Mouse (Mus musculus) heart, embryonic 10.5 days (tissue): ENCODE measurements around the gene Arfip2. TPM values are rescaled to one million over a fixed set of nuclear protein-coding genes. Genes with fewer than 3 reads are reported as not detected.

ENCODE experiments used
- DNase-seq: peaks from one replicate; pipeline ENCODE4 v3.0.0-alpha.2; 2017; ENCODE audit warnings: low spot score
- H3K27ac ChIP-seq: fragments of 300-500 bp; sonication (generic); 2 replicates; pipeline ENCODE4 v1.5.1; 2016; ENCODE audit warnings: mild to moderate bottlenecking
- H3K27me3 ChIP-seq: fragments of 300-500 bp; sonication (generic); 2 replicates; pipeline ENCODE4 v1.6.1; 2016; ENCODE audit warnings: mild to moderate bottlenecking; ENCODE audit not compliant: poor library complexity, insufficient read depth, severe bottlenecking
- H3K36me3 ChIP-seq: fragments of 300-500 bp; sonication (generic); 2 replicates; pipeline ENCODE4 v1.6.1; 2016; ENCODE audit warnings: mild to moderate bottlenecking, moderate library complexity
- H3K4me1 ChIP-seq: fragments of 300-500 bp; sonication (generic); 2 replicates; pipeline ENCODE4 v1.6.1; 2016; ENCODE audit warnings: mild to moderate bottlenecking
- H3K4me3 ChIP-seq: fragments of 300-500 bp; sonication (generic); 2 replicates; pipeline ENCODE4 v1.5.1; 2016; ENCODE audit warnings: mild to moderate bottlenecking, moderate library complexity
- H3K9me3 ChIP-seq: fragments of 300-500 bp; sonication (generic); 2 replicates; pipeline ENCODE4 v1.6.1; 2016; ENCODE audit warnings: mild to moderate bottlenecking, moderate library complexity
- whole genome bisulfite sequencing: fragments of 180-500 bp; shearing (Covaris S2); methylation state at CpG from one replicate; pipeline ENCODE4 v1.1.7; 2016; 5-methylcytosine and 5-hydroxymethylcytosine counted together
- polyA plus RNA-seq: library from polyadenylated mRNA; unstranded; fragments of >200 nt; fragmentation: Nextera tagmentation; extraction: Ambion mirVana; gene quantifications from 2 replicates; pipeline ENCODE4 v1.2.1, GENCODE M21; 2016

Arfip2 gene
- polyA plus RNA-seq = 45.0 and 56.2 TPM in 2 replicates

DNA sequence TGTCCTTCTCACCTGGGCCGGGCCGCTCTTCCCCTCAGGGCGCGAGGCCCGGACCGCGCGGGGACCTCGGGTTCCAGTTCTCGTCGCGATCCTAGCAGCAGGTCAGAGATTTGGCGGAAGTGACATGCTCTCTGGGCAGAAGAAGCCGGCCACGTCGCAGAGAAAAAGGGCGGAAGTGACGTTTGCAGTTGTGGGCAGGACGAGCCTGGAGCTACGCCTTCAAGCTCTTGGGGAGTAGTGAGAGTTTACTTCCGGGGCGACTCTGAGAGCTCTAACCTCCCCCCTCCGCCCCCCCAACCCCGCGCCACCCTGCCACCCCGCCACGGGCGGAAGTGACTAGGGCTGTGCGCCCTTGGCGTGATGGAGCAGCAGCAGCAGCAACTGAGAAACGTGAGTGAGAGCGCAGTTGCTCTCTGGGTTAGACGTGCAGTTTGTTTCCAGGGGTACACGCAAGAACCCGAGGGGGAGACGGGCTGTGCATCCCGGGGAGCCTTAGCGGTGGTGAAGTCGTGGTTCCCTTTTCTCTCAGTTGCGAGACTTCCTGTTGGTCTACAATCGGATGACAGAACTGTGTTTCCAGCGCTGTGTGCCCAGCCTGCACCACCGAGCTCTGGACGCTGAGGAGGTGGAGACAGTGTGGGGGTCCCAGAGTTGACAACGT lies at the start of gene Arfip2, which contains the start of gene Gm45799:
TSS of gene Arfip2 (minus strand) at position 184 of the 661 bp plus-strand sequence.
TSS of gene Gm45799 (plus strand) at position 320 of the 661 bp plus-strand sequence.
- H3K27me3 ChIP-seq = no peaks in the 10 kb centered on the region; the same call in 1 of the 2 replicates
- peaks cover 28% of the 10 kb centered on the region for H3K4me1 ChIP-seq
- H3K36me3 ChIP-seq = peaks cover 45% of the 10 kb centered on the region
- DNase-seq = peak; percentile 99
- WGBS = under 1% methylated on average over 45 of the region's 45 CpGs
- H3K4me3 ChIP-seq = peak within 1 kb of the TSS; percentile 74
- H3K9me3 ChIP-seq = no peaks in the 10 kb centered on the region
- H3K27ac ChIP-seq = peak within 1 kb of the TSS; percentile 87

DNA sequence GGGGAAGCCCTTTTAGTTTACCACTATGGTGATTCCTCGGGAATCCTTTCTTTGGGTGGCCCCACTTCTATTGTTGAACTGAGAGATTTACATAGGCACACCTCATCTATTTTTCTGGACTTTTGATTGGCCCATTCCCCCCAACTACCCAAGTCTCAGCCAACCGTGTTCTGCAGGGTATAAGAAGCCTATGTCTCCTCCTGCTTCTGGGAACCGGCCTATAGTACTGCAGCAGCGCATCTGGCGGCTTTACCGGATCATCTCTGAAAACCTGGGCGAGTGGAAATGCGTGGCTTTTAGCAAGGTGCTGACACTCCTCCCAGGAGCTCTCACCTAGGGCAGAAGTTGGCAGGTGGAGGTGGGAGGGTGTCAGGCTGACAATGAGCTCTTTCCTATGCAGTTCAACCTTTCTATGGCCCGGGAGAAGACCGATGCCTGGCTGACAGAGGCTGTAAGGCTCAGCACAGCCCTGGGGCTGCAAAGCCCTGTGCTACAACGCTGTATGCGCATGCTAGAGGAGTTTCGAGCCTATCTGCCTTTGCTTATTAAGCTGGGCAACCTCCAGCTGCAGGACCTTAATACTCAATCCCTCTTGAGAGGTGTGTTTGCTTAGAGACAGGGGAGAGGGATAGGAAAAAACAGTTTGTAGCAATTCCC lies 45.5 kb upstream of the Arfip2 start:
- Histone ChIP-seq H3K4me1 (no peaks in the 10 kb centered on the region), H3K27ac (no peak overlapping the region), H3K4me3 (peak overlapping the region; percentile 31; the same call in 1 of the 2 replicates), H3K27me3 (no peaks in the 10 kb centered on the region), H3K9me3 (no peaks in the 10 kb centered on the region), H3K36me3 (no peaks in the 10 kb centered on the region)
- 16% methylated on average over 13 of the region's 13 CpGs for WGBS
- no peak for DNase-seq

DNA sequence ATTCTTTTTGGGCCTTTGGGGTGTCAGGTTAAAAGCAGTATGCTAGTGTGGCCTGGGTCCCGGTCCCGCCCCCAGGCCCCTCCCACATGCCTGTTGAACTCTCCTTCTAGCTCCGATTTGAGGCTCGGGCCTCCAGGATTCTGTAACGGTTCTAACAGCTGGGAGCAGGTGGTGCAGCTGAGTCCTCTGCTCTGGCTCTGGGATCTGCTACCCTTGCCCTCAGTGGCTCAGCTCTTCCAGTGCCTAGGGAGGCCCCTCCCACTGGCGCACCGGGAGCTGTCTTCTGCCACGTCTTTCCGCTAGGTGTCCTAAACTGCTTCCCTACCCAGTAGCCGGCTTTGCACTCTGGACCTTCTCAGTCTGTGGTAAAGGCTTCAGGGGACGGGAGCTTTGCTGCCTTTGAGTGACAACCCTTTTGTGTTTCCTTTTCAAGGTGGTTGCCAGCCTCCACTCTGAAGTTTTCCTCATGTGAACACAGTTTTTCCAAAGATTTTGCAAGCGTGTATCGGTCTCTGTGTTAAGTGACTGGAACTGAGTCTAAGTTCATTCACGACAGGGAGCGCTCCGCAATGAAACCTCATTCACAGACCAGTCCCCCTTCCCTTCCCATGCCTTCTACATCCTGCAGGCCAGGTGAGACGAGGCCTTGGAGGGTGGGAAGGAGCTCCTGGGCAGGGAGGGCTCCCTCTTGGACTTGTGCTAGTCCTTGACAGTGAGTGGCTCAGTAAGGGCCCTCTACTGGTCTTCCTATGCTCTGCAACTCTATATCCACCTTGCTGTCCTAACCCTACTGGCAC lies 10.6 kb upstream of the Arfip2 start, which contains the start of gene Dnhd1:
TSS of gene Dnhd1 (plus strand) at position 189 of the 797 bp plus-strand sequence.
- H3K36me3 ChIP-seq = 0 out of 2 replicates have a peak, but pooled peaks cover 5% of the 10 kb centered on the region
- DNase-seq = peak; percentile 94
- peak within 1 kb of the TSS; percentile 77 for H3K27ac ChIP-seq
- H3K4me1 ChIP-seq = peaks cover 9% of the 10 kb centered on the region
- no peaks in the 10 kb centered on the region for H3K27me3 ChIP-seq
- peak within 1 kb of the TSS; percentile 57 for H3K4me3 ChIP-seq
- no peaks in the 10 kb centered on the region for H3K9me3 ChIP-seq
- WGBS = 3% methylated on average over 17 of the region's 17 CpGs

DNA sequence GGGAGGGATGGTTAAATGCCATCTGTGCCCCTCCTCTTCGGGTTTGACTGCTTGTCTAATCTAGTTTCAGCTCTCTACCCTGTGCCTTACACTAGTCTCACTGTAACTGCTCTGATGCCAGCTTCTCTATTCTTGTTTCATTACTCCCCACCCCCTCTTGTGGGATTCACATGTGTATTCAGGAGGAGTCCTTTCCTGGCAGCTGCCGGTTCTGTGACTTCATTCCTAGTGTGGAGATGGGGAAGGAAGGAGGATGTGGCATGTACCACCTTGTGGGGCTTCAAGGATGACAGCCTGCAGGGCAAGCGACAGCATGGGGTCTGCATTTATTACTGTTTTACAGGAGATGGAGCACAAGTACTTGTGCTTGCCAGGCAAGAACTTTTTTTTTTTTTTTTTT lies 1.7 kb upstream of the Arfip2 start:
- 56% methylated on average over 3 of the region's 3 CpGs for WGBS
- peaks cover 30% of the 10 kb centered on the region for H3K36me3 ChIP-seq
- H3K4me1 ChIP-seq = peaks cover 28% of the 10 kb centered on the region
- no peak for DNase-seq
- H3K9me3 ChIP-seq = no peaks in the 10 kb centered on the region
- 0 out of 2 replicates have a peak overlapping the region, but pooled peaks have one; percentile 74 for H3K4me3 ChIP-seq
- no peak overlapping the region for H3K27ac ChIP-seq
- H3K27me3 ChIP-seq = no peaks in the 10 kb centered on the region

DNA sequence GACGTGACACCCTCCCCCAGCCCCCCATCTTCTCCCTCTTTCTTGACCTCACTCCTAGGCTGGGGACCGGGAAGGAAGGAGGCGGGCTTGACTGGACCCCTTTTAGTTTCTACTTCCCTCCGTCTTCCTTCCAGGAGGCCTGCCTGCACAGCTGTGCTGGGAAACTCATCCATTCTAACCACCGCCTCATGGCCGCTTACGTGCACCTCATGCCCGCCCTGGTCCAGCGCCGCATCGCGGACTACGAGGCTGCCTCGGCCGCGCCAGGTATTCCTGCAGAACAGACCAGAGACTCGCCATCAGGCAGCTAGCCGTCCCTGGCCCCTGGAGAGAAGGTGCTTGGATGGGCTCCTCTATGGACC lies 659 bp upstream of the Arfip2 start:
- peaks cover 40% of the 10 kb centered on the region for H3K36me3 ChIP-seq
- peak overlapping the region; percentile 74 for H3K4me3 ChIP-seq
- peaks cover 28% of the 10 kb centered on the region for H3K4me1 ChIP-seq
- H3K27me3 ChIP-seq = no peaks in the 10 kb centered on the region
- H3K9me3 ChIP-seq = no peaks in the 10 kb centered on the region
- H3K27ac ChIP-seq = peak overlapping the region; percentile 87
- WGBS = under 1% methylated on average over 18 of the region's 18 CpGs
- DNase-seq = peak; percentile 79

DNA sequence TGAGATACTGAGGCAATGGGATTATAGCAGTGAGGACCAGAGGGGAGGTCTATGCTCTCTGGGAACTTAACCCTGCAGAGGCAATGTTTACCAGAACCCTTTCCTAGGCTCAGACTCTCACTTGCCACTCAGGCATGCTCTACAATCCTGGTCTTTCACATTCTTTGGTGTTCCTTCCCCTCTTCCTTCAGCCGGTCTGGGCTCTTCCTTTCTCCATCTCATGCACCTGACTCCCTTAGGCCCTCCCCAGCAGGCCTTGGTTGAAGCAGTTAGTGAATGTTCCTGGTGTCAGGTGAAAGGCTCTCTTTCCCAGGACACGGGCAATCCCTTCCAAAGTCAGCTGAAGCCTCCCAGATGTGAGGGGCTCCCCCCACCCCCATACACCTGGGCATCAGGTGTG lies 460 bp downstream of the Arfip2 start, which contains the start of gene Timm10b:
TSS of gene Timm10b (plus strand) at position 301 of the 400 bp plus-strand sequence.
- Histone ChIP-seq H3K4me1 (peaks cover 29% of the 10 kb centered on the region), H3K36me3 (peaks cover 45% of the 10 kb centered on the region), H3K27me3 (no peaks in the 10 kb centered on the region; the same call in 1 of the 2 replicates), H3K4me3 (peak within 1 kb of the TSS; percentile 74), H3K9me3 (no peaks in the 10 kb centered on the region), H3K27ac (peak within 1 kb of the TSS; percentile 87)
- 6% methylated on average over 2 of the region's 2 CpGs for WGBS
- no peak for DNase-seq

DNA sequence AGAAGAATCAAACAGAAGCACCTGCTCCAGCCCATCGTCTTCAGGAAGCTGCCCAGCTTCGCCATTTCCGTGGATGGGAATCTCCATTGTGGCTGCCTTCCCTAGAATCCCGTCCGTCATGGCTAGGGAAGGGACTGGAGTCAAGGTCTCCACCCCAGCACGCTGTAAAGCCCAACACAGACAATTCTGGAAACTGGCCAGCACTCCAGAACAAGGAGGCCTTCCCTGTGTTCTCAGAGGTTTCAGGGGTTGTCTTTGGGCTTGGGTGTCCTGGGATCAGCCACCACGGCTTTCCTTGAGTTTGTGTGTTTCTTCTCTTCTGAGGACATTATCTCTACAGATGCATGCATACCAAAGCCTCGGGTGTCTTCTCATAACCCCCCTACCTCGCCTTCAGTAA lies 912 bp downstream of the Arfip2 start:
- H3K36me3 ChIP-seq = peaks cover 45% of the 10 kb centered on the region
- no peaks in the 10 kb centered on the region; the same call in 1 of the 2 replicates for H3K27me3 ChIP-seq
- WGBS = 70% methylated on average over 9 of the region's 9 CpGs
- H3K4me1 ChIP-seq = peaks cover 34% of the 10 kb centered on the region
- no peak for DNase-seq
- peak overlapping the region; percentile 74 for H3K4me3 ChIP-seq
- H3K9me3 ChIP-seq = no peaks in the 10 kb centered on the region
- 0 out of 2 replicates have a peak overlapping the region, but pooled peaks have one; percentile 87 for H3K27ac ChIP-seq

DNA sequence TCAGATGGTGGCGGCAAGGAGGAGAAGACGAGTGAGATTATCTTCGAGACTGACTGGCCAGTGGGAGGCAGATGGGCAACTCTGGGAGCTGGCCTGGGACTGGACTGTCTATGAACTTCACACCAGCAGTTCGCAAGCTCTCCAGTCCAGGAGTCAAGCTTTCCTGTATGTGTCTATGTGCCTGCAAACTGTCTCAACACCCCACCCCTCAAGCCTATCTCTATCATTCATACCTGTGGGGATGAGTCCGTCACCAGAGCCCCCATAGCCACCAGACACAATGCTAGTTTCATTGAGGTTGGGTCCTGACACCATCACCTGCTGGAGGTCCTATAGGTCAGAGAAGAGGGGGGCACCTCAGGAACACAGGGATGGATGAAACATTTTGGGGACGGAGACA lies 1.4 kb downstream of the Arfip2 start:
- no peaks in the 10 kb centered on the region for H3K9me3 ChIP-seq
- DNase-seq = no peak
- 87% methylated on average over 6 of the region's 6 CpGs for WGBS
- H3K27me3 ChIP-seq = no peaks in the 10 kb centered on the region; the same call in 1 of the 2 replicates
- no peak overlapping the region for H3K4me3 ChIP-seq
- no peak overlapping the region for H3K27ac ChIP-seq
- peaks cover 44% of the 10 kb centered on the region for H3K36me3 ChIP-seq
- H3K4me1 ChIP-seq = peaks cover 39% of the 10 kb centered on the region

DNA sequence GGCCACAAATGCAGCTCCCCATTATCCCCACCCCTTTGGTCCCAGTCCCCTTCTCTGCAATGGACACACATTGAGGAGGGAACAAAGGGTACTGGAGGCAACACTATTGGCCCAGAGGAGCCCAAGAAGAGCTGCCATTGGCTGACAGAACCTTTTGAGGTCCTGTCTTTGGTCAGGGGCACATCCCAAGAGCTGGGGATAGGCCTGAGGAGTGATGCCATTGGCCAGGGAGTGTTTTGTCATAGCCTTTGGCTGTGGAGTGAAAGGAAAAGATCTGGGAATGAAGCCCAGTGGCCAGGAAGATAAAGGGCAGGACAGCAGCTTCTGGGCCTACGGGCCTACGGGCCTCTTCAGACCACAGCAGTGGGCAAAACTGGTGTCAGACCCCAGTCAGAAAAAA lies 4.5 kb downstream of the Arfip2 start:
- no peaks in the 10 kb centered on the region for H3K9me3 ChIP-seq

DNA sequence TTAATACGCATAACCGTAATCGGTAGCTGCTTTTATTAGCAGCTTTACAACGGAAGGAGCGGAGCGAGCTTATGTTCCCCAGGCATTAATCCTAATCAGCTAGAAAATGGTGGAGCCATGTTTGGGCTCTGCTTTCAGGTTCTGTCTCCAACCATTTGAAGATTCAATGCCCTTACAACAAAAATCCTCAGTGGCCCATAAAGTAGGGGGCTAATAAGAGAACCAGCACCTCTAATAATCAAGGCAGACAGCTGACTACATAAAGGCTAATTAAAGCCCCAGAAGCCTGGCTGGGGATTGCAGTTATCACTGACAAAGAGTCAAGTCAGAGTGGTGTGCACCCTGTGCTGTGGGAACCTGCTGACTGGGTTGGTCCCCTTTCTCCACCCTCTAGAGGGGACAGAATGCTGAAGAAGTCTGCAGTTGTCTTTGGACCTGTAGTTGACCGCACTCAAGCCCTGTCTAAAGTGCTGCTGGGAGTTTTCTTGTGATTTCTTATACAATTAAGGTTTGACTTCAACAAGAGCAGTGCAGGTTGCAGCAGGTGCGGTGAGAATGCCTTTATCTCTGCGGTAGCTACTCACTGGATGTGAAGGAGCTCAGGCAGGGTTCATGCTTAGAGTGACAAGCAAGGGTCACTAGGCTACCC lies 5.8 kb downstream of the Arfip2 start:
- Histone ChIP-seq H3K27me3 (no peaks in the 10 kb centered on the region; the same call in 1 of the 2 replicates), H3K27ac (peak overlapping the region; percentile 94; the same call in 1 of the 2 replicates), H3K9me3 (no peaks in the 10 kb centered on the region), H3K4me1 (peaks cover 48% of the 10 kb centered on the region), H3K36me3 (peaks cover 36% of the 10 kb centered on the region), H3K4me3 (peak overlapping the region; percentile 79; the same call in 1 of the 2 replicates)
- WGBS = 61% methylated on average over 9 of the region's 9 CpGs
- peak; percentile 72 for DNase-seq

More for the DNA sequence above, 4.5 kb downstream of the Arfip2 start:
- WGBS = 100% methylated on average over 2 of the region's 2 CpGs
- Histone ChIP-seq H3K4me3 (no peak overlapping the region), H3K36me3 (peaks cover 36% of the 10 kb centered on the region), H3K27ac (no peak overlapping the region), H3K4me1 (peaks cover 40% of the 10 kb centered on the region), H3K27me3 (no peaks in the 10 kb centered on the region; the same call in 1 of the 2 replicates)
- DNase-seq = no peak

DNA sequence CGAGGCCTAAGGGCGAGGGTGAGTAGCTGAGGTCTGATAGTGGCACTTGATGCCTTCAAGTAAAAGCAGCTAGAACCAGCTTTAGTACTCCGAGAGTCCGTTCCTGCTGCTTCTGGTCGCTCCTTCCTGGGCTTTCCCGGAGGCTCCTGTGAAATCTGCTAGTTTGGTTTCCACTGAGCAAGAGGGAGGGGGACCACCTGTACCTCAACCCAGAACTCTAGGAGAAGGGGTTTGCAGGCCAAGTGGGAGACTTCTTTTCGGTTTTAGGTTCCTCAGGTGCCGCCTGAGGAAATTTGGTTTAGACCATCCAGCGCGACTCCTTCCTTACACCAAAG lies 6.4 kb downstream of the Arfip2 start:
- WGBS = 7% methylated on average over 10 of the region's 10 CpGs
- Histone ChIP-seq H3K36me3 (peaks cover 34% of the 10 kb centered on the region), H3K4me1 (peaks cover 48% of the 10 kb centered on the region), H3K27ac (peak overlapping the region; percentile 94), H3K4me3 (peak overlapping the region; percentile 79), H3K9me3 (no peaks in the 10 kb centered on the region), H3K27me3 (no peaks in the 10 kb centered on the region; the same call in 1 of the 2 replicates)
- no peak for DNase-seq
